Comparison of ENCODE assay signal across 13 mouse cellular contexts in the genomic region with DNA sequence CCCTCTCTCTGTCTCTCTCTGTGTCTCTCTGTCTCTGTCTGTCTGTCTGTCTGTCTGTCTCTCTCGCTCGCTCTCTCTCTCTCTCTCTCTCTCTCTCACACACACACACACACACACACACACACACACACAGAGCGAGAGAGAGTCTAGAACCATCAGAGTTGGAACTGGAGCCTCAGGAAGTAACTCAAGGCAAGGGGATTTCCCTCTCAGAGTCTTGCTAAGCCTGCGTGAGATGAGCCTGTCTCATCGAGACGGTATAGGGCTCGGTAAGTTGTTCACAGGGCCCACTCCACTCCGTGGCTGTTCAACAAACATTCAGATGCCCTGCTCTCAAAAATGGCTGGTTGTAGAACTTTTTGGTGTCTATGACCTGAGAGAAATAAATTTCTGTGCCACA.
DNase-seq lines count a peak whose midpoint lies in the region; ATAC-seq and TF ChIP-seq lines count a peak whose summit lies in the region.
"Had no signal": no experiment of that assay in that cellular context is flagged by ENCODE, and none has a peak within 500 bp of the region (broad histone marks: within the 10 kb centered on the region; RNA-seq: fewer than 3 reads in every experiment).

No protein-coding gene starts in this region.

- peak overlapping the region; percentile 84 for H3K27ac ChIP-seq in hindbrain, embryonic 10.5 days
- H3K27ac ChIP-seq in hindbrain, embryonic 16.5 days (ENCODE audit: low read depth, low read length) = no peak overlapping the region
- peak overlapping the region; percentile 36; the same call in 1 of the 2 replicates for H3K27ac ChIP-seq in forebrain, embryonic 16.5 days (ENCODE audit: low read length)
- H3K27ac ChIP-seq in midbrain, embryonic 12.5 days (replicated peaks) = peak overlapping the region; percentile 54
- H3K27ac ChIP-seq in thymus, adult 2 months (ENCODE audit: control insufficient read depth, insufficient read depth, low read length) = no peak overlapping the region
- H3K27ac ChIP-seq in intestine, embryonic 16.5 days (ENCODE audit: low read length) = no peak overlapping the region
- H3K27ac ChIP-seq: intestine, embryonic 15.5 days had no signal

- no peak for TF ChIP-seq CTCF in thymus, adult 2 months (IDR thresholded peaks at IDR 0.05; ENCODE audit: borderline replicate concordance, control insufficient read depth, extremely low read depth, insufficient read depth, low read length, poor library complexity)

- 73% methylated on average over 8 of the region's 8 CpGs for WGBS in hindbrain, embryonic 10.5 days
- 66% methylated on average over 8 of the region's 8 CpGs for WGBS in hindbrain, embryonic 16.5 days
- WGBS in forebrain, embryonic 16.5 days = 53% methylated on average over 8 of the region's 8 CpGs
- 71% methylated on average over 8 of the region's 8 CpGs for WGBS in midbrain, embryonic 12.5 days
- 60% methylated on average over 8 of the region's 8 CpGs for WGBS in thymus, adult 2 months
- 60% methylated on average over 8 of the region's 8 CpGs for WGBS in intestine, embryonic 16.5 days

- H3K36me3 ChIP-seq in hindbrain, embryonic 10.5 days = no peaks in the 10 kb centered on the region
- no peaks in the 10 kb centered on the region for H3K36me3 ChIP-seq in hindbrain, embryonic 16.5 days (ENCODE audit: control insufficient read depth, insufficient read depth, low read length)
- no peaks in the 10 kb centered on the region for H3K36me3 ChIP-seq in forebrain, embryonic 16.5 days (ENCODE audit: control insufficient read depth, insufficient read depth)
- H3K36me3 ChIP-seq in midbrain, embryonic 12.5 days = no peaks in the 10 kb centered on the region
- no peaks in the 10 kb centered on the region for H3K36me3 ChIP-seq in thymus, adult 2 months (ENCODE audit: control insufficient read depth, insufficient read depth, low read length)
- no peaks in the 10 kb centered on the region for H3K36me3 ChIP-seq in intestine, embryonic 16.5 days (ENCODE audit: control insufficient read depth, insufficient read depth, low read length)
- H3K36me3 ChIP-seq: intestine, embryonic 15.5 days had no signal

- no peak for DNase-seq in hindbrain, embryonic 10.5 days (ENCODE audit: low spot score)
- DNase-seq in T-cell, adult 2 months (ENCODE audit: low spot score) = peak; percentile 50
- DNase-seq in thymus, adult 2 months = no peak
- no peak for DNase-seq in layer of hippocampus, postnatal 10 days (ENCODE audit: low spot score in 2 of 2)
- DNase-seq: cerebellum, postnatal 14 days; kidney, postnatal 25 days; spleen, adult 18-20 months had no signal

- ATAC-seq in hindbrain, embryonic 16.5 days = no peak
- no peak for ATAC-seq in forebrain, embryonic 16.5 days
- no peak for ATAC-seq in midbrain, embryonic 12.5 days (ENCODE audit: low FRiP score, low read depth)
- ATAC-seq in intestine, embryonic 16.5 days = no peak
- ATAC-seq: intestine, embryonic 15.5 days had no signal

- peaks cover 89% of the 10 kb centered on the region for H3K4me1 ChIP-seq in hindbrain, embryonic 10.5 days (replicated peaks)
- peaks cover 6% of the 10 kb centered on the region for H3K4me1 ChIP-seq in hindbrain, embryonic 16.5 days (ENCODE audit: control insufficient read depth, insufficient read depth, low read depth, low read length)
- peaks cover 58% of the 10 kb centered on the region for H3K4me1 ChIP-seq in forebrain, embryonic 16.5 days (replicated peaks; ENCODE audit: control insufficient read depth, insufficient read depth, low read length)
- H3K4me1 ChIP-seq in midbrain, embryonic 12.5 days = peaks cover 70% of the 10 kb centered on the region
- H3K4me1 ChIP-seq in thymus, adult 2 months (replicated peaks; ENCODE audit: control insufficient read depth, insufficient read depth, low read length) = peaks cover 13% of the 10 kb centered on the region
- H3K4me1 ChIP-seq in intestine, embryonic 16.5 days (ENCODE audit: control insufficient read depth, insufficient read depth, low read length) = 0 out of 2 replicates have a peak, but pooled peaks cover 6% of the 10 kb centered on the region

- H3K9ac ChIP-seq in hindbrain, embryonic 16.5 days (ENCODE audit: low read depth, low read length) = no peak overlapping the region
- no peak overlapping the region for H3K9ac ChIP-seq in forebrain, embryonic 16.5 days (replicated peaks; ENCODE audit: low read depth, low read length)
- H3K9ac ChIP-seq in midbrain, embryonic 12.5 days (replicated peaks) = no peak overlapping the region
- H3K9ac ChIP-seq in intestine, embryonic 16.5 days (ENCODE audit: low read depth, low read length) = no peak overlapping the region
- H3K9ac ChIP-seq: intestine, embryonic 15.5 days had no signal

- H3K4me3 ChIP-seq in hindbrain, embryonic 10.5 days = no peak overlapping the region
- H3K4me3 ChIP-seq in hindbrain, embryonic 16.5 days (ENCODE audit: low read length) = no peak overlapping the region
- no peak overlapping the region for H3K4me3 ChIP-seq in forebrain, embryonic 16.5 days (replicated peaks; ENCODE audit: low read length)
- H3K4me3 ChIP-seq in midbrain, embryonic 12.5 days = no peak overlapping the region
- no peak overlapping the region for H3K4me3 ChIP-seq in thymus, adult 2 months (ENCODE audit: control insufficient read depth, insufficient read depth, low read length)
- H3K4me3 ChIP-seq in intestine, embryonic 16.5 days (ENCODE audit: low read length) = no peak overlapping the region
- H3K4me3 ChIP-seq: intestine, embryonic 15.5 days had no signal

- H3K9me3 ChIP-seq in hindbrain, embryonic 10.5 days = no peaks in the 10 kb centered on the region
- H3K9me3 ChIP-seq in hindbrain, embryonic 16.5 days (ENCODE audit: control insufficient read depth, low read length) = no peaks in the 10 kb centered on the region
- no peaks in the 10 kb centered on the region for H3K9me3 ChIP-seq in forebrain, embryonic 16.5 days (ENCODE audit: control insufficient read depth, low read length)
- H3K9me3 ChIP-seq in midbrain, embryonic 12.5 days = no peaks in the 10 kb centered on the region
- no peaks in the 10 kb centered on the region for H3K9me3 ChIP-seq in intestine, embryonic 16.5 days (ENCODE audit: control insufficient read depth, low read length)
- H3K9me3 ChIP-seq: intestine, embryonic 15.5 days had no signal

- H3K27me3 ChIP-seq in hindbrain, embryonic 10.5 days (ENCODE audit: insufficient read depth, poor library complexity, severe bottlenecking) = peaks cover 42% of the 10 kb centered on the region
- H3K27me3 ChIP-seq in hindbrain, embryonic 16.5 days (replicated peaks; ENCODE audit: control insufficient read depth, insufficient read depth, low read length) = no peaks in the 10 kb centered on the region
- H3K27me3 ChIP-seq in forebrain, embryonic 16.5 days (replicated peaks; ENCODE audit: control insufficient read depth, insufficient read depth, low read length) = no peaks in the 10 kb centered on the region
- peaks cover 78% of the 10 kb centered on the region for H3K27me3 ChIP-seq in midbrain, embryonic 12.5 days
- no peaks in the 10 kb centered on the region for H3K27me3 ChIP-seq in thymus, adult 2 months (ENCODE audit: control insufficient read depth, insufficient read depth, low read length)
- no peaks in the 10 kb centered on the region for H3K27me3 ChIP-seq in intestine, embryonic 16.5 days (replicated peaks; ENCODE audit: control insufficient read depth, insufficient read depth, low read length)
- H3K27me3 ChIP-seq: intestine, embryonic 15.5 days had no signal

- no peak overlapping the region for H3K4me2 ChIP-seq in hindbrain, embryonic 16.5 days (ENCODE audit: low read length)
- no peak overlapping the region for H3K4me2 ChIP-seq in forebrain, embryonic 16.5 days (ENCODE audit: low read length)
- H3K4me2 ChIP-seq in midbrain, embryonic 12.5 days (replicated peaks) = no peak overlapping the region
- H3K4me2 ChIP-seq in intestine, embryonic 16.5 days (ENCODE audit: low read depth, low read length) = no peak overlapping the region
- H3K4me2 ChIP-seq: heart, embryonic 11.5 days; intestine, embryonic 15.5 days had no signal

- no peak for TF ChIP-seq POLR2A in thymus, adult 2 months (IDR thresholded peaks at IDR 0.05; ENCODE audit: control insufficient read depth, extremely low read depth, insufficient read depth, low read length, poor library complexity)

Comparison
In these comparisons a context has a peak if more than half of its experiments do, and no peak if none do; other contexts are left out.
1. H3K27ac ChIP-seq: peak in hindbrain, embryonic 10.5 days (single experiment), forebrain, embryonic 16.5 days (single experiment) and midbrain, embryonic 12.5 days (single experiment); none in hindbrain, embryonic 16.5 days (single experiment), thymus, adult 2 months (single experiment) and intestine, embryonic 16.5 days (single experiment).